Mouse (Mus musculus) urinary bladder, postnatal 14 days (tissue): Measurements from ENCODE around the gene Foxp1.

ENCODE experiments used
- DNase-seq: peaks from one replicate; pipeline ENCODE4 v3.0.0; 2021; ENCODE audit warnings: low spot score

Gene Foxp1

GRCm38 (mm10) chr6:99520676-99521037 is 1.9 kb downstream of the Foxp1 start:
- no peak for DNase-seq

GRCm38 (mm10) chr6:99519806-99520675 is 2.5 kb downstream of the Foxp1 start:
- DNase-seq = peak; percentile 31

DNA sequence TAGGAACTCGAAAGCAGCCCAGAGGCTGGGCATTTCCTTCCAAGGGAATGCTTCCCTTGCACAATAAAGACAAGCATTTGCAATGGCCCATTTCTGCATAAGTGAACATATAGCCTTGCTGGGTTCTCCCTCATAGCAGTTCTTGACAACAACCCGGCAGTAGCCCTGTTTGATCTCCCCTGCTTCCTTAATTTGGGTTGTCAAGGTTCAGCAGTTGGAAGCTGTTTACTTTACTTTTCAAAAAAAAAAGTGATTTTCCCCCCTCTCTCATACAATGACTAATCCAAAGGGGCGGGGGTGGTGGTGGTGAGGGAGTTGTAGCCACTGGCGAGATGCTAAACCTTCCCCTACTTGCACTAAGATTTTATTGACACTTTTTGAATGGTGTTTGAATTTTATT is 3.5 kb downstream of the Foxp1 start:
- DNase-seq = no peak

DNA sequence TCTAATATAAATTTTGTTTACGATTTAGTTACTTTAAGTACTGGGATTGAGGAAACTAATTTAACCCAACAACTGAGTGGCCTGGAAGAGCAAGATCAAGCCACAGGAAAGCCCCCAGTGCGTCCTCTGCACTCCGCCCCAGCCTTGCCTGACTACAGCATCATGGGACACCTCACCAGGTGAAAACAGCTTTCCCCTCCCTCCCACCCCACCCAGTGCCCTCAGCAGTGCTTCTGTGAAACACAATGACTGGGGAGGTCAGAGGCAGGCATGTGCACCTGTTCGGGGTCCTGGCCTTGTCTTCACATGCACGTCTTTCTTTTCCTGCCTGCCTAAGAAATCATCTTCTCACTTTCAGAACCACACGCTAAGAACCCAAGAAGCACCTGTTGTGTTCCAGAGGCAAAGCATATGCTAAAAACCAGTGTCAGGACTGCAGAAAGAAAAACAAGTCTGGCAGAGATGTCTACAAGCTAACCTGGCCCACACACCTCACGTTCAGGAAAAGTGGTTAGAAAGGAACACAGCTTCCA is 6.8 kb downstream of the Foxp1 start:
- DNase-seq = no peak

- no peak for DNase-seq
Measured at GRCm38 (mm10) chr6:99511862-99512261, 10.7 kb downstream of the Foxp1 start.

GRCm38 (mm10) chr6:99509189-99509592 is 13.3 kb downstream of the Foxp1 start:
- peak; percentile 26 for DNase-seq

GRCm38 (mm10) chr6:99506816-99507215 is 15.7 kb downstream of the Foxp1 start:
- no peak for DNase-seq

GRCm38 (mm10) chr6:99503741-99504140 is 18.8 kb downstream of the Foxp1 start:
- DNase-seq = no peak

- no peak for DNase-seq
Measured at GRCm38 (mm10) chr6:99502727-99503126, 19.8 kb downstream of the Foxp1 start.

DNA sequence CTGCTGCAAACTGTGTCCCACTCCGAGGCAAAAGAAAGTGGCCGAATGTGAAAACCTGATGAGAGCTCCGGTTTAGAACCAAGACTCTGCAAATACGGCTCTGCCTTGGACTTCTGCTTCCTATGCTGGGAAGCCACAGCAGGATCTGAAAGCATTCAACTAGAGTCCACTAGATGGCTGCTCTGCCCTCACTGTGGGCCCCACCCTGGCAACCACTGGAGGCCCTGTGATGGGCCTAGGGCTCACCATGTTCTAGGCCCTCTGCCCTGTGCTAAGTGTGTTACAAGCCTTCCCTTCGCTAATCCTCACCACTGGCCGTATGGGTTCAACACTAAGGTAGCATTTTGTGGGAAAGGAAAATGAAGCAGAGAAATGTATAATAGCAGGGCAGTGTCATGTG is 20.2 kb downstream of the Foxp1 start:
- DNase-seq = no peak

- DNase-seq = no peak
Measured at GRCm38 (mm10) chr6:99500570-99501270, 21.8 kb downstream of the Foxp1 start.

DNA sequence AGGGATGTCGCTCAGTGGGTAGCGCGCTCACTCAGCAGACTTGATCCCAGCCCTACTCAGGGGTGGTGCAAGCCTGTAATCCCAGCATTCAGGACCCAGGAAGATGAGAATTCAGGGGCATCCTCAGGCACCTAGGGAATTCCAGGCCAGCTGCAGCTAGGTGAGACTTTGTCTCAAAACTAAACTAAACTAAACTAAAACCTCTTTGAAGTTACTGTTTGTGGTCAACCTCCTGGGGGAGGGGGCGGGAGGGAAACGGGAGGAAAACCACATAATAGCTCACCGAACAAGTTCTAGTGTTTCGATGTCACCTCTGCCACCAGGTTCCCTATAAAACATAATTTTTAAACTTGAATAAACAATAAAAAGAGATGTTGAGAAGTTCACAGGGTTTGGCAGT is 24.4 kb downstream of the Foxp1 start:
- DNase-seq = no peak

- DNase-seq = no peak
Measured at GRCm38 (mm10) chr6:99496114-99496513, 26.4 kb downstream of the Foxp1 start.

- DNase-seq = no peak
Measured at GRCm38 (mm10) chr6:99492937-99493336, 29.6 kb downstream of the Foxp1 start.

DNA sequence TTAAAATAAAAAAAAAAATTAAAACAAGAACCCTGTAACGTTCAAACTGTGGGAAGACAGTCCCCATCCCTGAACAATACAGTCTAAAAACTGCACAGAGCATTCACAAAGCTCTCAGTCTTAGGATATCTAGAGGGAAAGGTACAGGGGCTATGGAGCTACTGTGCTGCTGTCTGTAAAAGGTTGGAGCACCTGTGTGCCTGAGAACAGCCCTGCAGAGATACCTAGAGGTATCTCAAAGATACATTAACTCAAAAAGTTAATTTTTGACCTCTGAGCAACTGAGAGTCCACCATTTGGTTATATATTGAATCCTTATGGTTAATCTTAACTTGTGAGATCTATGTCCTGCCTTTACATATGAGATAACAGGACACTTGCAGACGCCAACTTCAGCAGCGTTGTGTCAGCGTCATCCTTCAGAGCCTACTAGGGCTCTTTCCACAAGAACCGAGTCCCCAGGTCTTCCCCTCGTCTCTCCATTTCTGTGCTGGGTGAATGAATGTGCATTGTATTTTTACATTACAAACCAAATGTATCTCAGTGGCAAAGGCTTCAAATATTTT is 30.5 kb downstream of the Foxp1 start:
- no peak for DNase-seq

- no peak for DNase-seq
Measured at GRCm38 (mm10) chr6:99491146-99491545, 31.4 kb downstream of the Foxp1 start.

DNA sequence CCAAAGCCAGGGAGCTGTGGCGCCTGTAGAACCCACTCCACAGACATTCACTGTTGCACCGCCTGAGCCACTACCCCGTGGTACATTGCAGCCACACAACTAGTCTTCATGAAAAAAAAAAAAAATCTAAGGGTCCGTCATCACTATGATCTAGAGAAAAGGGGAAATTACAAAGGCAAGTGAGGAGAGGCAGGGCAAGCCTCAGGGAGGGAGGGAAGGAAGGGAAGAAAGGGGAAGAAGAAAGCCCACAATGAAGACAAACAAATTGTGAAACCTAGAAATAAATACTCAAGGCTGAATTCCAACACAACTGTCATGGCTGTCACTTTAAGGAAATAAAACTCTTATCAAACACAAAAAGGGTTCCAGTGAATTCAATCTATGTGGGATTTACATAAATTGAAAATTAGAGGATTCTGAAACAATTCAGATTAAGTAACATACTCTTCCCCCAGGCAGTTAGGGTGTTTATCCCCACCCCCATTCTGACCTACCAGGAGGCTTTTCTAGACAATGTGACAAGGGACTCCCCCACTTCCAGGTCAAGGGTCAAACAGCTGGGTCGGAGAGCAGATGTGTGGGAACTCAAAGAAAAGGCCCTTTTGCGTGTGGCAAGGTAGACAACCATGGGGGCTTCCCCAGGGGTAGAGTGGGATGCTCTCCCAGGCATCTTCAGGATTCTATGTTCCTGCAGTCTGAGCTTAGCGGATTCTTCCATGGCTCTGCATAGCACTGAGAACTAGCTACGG is 32.4 kb downstream of the Foxp1 start:
- DNase-seq = no peak

- DNase-seq = no peak
Measured at GRCm38 (mm10) chr6:99489423-99489822, 33.1 kb downstream of the Foxp1 start.

- DNase-seq = no peak
Measured at GRCm38 (mm10) chr6:99485884-99486640, 36.5 kb downstream of the Foxp1 start.

- peak; percentile 76 for DNase-seq
Measured at GRCm38 (mm10) chr6:99485217-99485883, 37.2 kb downstream of the Foxp1 start.

DNA sequence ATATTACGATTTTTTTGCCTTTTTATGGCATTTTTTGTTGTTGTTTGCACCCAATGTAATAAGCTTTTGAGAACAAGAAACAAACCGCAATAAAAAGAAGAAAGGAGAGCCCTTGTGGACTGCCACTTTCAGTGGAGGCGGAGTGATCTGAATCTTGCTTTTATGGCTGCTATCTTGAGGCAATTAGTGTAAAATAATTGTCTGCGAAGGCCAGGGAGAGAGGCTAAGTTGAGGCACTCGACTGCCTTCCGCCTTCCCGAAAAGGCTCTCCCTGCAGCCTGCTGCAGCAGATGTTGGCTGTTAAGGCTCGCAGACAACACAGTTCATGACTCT is 37.7 kb downstream of the Foxp1 start:
- DNase-seq = no peak
